Mouse (Mus musculus): Measurements from ENCODE around the gene Cfl2. TPM values are rescaled to one million over a fixed set of nuclear protein-coding genes. Genes with fewer than 3 reads are reported as not detected.
"Not testable (repeated sequence)": the region's sequence is repeated elsewhere in the genome, so short reads cannot be mapped to it uniquely, and the experiment has no call there.

Gene Cfl2
- total RNA-seq, 2 experiments from 2014 or later: 111 to 116 TPM

- intact Hi-C loops (cut with DNase I): loop anchor here (10.0 kb wide), 1 partner anchor 461 kb away; the partner anchor contains the start of gene 1110008L16Rik
- DNase-seq (ENCODE audit: low spot score in 2 of 2): peak in 1 of 2 experiments; percentile 26
These were observed 28.7 kb downstream of the Cfl2 start for GRCm38 (mm10) chr12:54833856-54834399.

GRCm38 (mm10) chr12:54831927-54832326, 30.8 kb downstream of the Cfl2 start:
- intact Hi-C loops (cut with DNase I): loop anchor here (10.0 kb wide), 1 partner anchor 463 kb away; the partner anchor contains the start of gene 1110008L16Rik
- not testable (repeated sequence) for DNase-seq (ENCODE audit: low spot score in 2 of 2)

GRCm38 (mm10) chr12:54830574-54830973, 32.1 kb downstream of the Cfl2 start:
- intact Hi-C loops (cut with DNase I): loop anchor here (1.0 to 10.0 kb wide), 2 partner anchors 49 to 464 kb away; partner anchors contain the start of gene 1110008L16Rik
- DNase-seq (ENCODE audit: low spot score in 2 of 2): peak; percentile 75 to 89

GRCm38 (mm10) chr12:54829876-54830275, 32.8 kb downstream of the Cfl2 start:
- no peak for DNase-seq (ENCODE audit: low spot score in 2 of 2)
- intact Hi-C loops (cut with DNase I): loop anchor here (1.0 to 10.0 kb wide), 2 partner anchors 49 to 465 kb away; partner anchors contain the start of gene 1110008L16Rik

- intact Hi-C loops (cut with DNase I): no loop called here
- DNase-seq (ENCODE audit: low spot score in 2 of 2): no peak
These were observed 34.6 kb downstream of the Cfl2 start for GRCm38 (mm10) chr12:54828043-54828442.

GRCm38 (mm10) chr12:54825202-54825601, 37.5 kb downstream of the Cfl2 start:
- intact Hi-C loops (cut with DNase I): no loop called here
- no peak for DNase-seq (ENCODE audit: low spot score in 2 of 2)

GRCm38 (mm10) chr12:54822836-54823426, 39.7 kb downstream of the Cfl2 start:
- intact Hi-C loops (cut with DNase I): no loop called here
- DNase-seq (ENCODE audit: low spot score in 2 of 2): peak; percentile 57 to 95

- DNase-seq (ENCODE audit: low spot score in 2 of 2): no peak
- intact Hi-C loops (cut with DNase I): no loop called here
These were observed 42.0 kb downstream of the Cfl2 start for GRCm38 (mm10) chr12:54820684-54821161.

- intact Hi-C loops (cut with DNase I): no loop called here
- no peak for DNase-seq (ENCODE audit: low spot score in 2 of 2)
These were observed 43.3 kb downstream of the Cfl2 start for GRCm38 (mm10) chr12:54819181-54819935.

- intact Hi-C loops (cut with DNase I): no loop called here
- DNase-seq (ENCODE audit: low spot score in 2 of 2): no peak
These were observed 52.5 kb downstream of the Cfl2 start for GRCm38 (mm10) chr12:54810142-54810541.

Other genes with a start within 250 kb of the Cfl2 start
- gene Sptssa, start 206.3 kb downstream of the Cfl2 start, total RNA-seq (2021): 10 to 100 TPM; 24.8 to 25.5 TPM
- 10 to 100 TPM; 37.0 to 41.3 TPM for gene Eapp, start 167.0 kb downstream of the Cfl2 start, total RNA-seq (2021)
- 10 to 100 TPM; 39.7 to 48.2 TPM for gene Snx6, start 67.2 kb downstream of the Cfl2 start, total RNA-seq (2021)
- gene Gm20403, start 123.7 kb upstream of the Cfl2 start, total RNA-seq (2021): not detected
- 1 to 10 TPM; 3.5 to 5.1 TPM for gene Baz1a, start 151.5 kb upstream of the Cfl2 start, total RNA-seq (2021)
- 1 to 10 TPM; 8.4 to 9.6 TPM for gene 2700097O09Rik, start 217.2 kb upstream of the Cfl2 start, total RNA-seq (2021)
- 10 to 100 TPM; 91.1 to 95.7 TPM for gene Srp54a, start 217.4 kb upstream of the Cfl2 start, total RNA-seq (2021)